Mouse (Mus musculus): Measurements from ENCODE around the gene Zfp512. TPM values are rescaled to one million over a fixed set of nuclear protein-coding genes. Genes with fewer than 3 reads are reported as not detected.

The Zfp512 gene
- total RNA-seq, 2 experiments from 2014 or later = 20.5 to 23.6 TPM

- DNase-seq = no peak
- intact Hi-C loops (cut with DNase I) = no loop called here
Measured at GRCm38 (mm10) chr5:31528560-31528959, 76.3 kb downstream of the Zfp512 start.

Other genes with a start within 250 kb of the Zfp512 start
- 10 to 100 TPM; 70.1 to 86.9 TPM for gene Ppm1g, start 231.7 kb upstream of the Zfp512 start, total RNA-seq (2021)
- gene Nrbp1, start 211.6 kb upstream of the Zfp512 start, total RNA-seq (2021) = 10 to 100 TPM; 83.8 to 85.2 TPM
- 1 to 10 TPM in 1 of 2 experiments, not detected in 1; 1.0 TPM for gene Gm9970, start 211.2 kb upstream of the Zfp512 start, total RNA-seq (2021)
- gene Krtcap3, start 200.7 kb upstream of the Zfp512 start, total RNA-seq (2021) = 1 to 10 TPM; 2.1 to 2.5 TPM
- gene Ift172, start 161.3 kb upstream of the Zfp512 start, total RNA-seq (2021) = 10 to 100 TPM; 34.1 to 40.4 TPM
- gene Fndc4, start 156.4 kb upstream of the Zfp512 start, total RNA-seq (2021) = 10 to 100 TPM in 1 of 2 experiments, 1 to 10 TPM in 1; 3.6 to 10.3 TPM
- not detected for gene Gckr, start 155.0 kb upstream of the Zfp512 start, total RNA-seq (2021)
- under 1 TPM; 0.22 to 0.32 TPM for gene 4930548H24Rik, start 33.3 kb downstream of the Zfp512 start, total RNA-seq (2021)
- 10 to 100 TPM; 22.1 to 24.5 TPM for gene Gpn1, start 42.3 kb downstream of the Zfp512 start, total RNA-seq (2021)
- gene Slc4a1ap, start 74.6 kb downstream of the Zfp512 start, total RNA-seq (2021) = 10 to 100 TPM; 19.2 to 23.2 TPM
- 10 to 100 TPM; 15.8 to 16.1 TPM for gene Supt7l, start 75.4 kb downstream of the Zfp512 start, total RNA-seq (2021)
- 100 to 1,000 TPM; 315 to 318 TPM for gene Mrpl33, start 144.5 kb downstream of the Zfp512 start, total RNA-seq (2021)
- gene Rbks, start 245.2 kb downstream of the Zfp512 start, total RNA-seq (2021) = 1 to 10 TPM; 4.3 to 4.7 TPM
- 10 to 100 TPM; 36.3 to 39.8 TPM for gene Babam2, start 245.3 kb downstream of the Zfp512 start, total RNA-seq (2021)

Measured in heart, postnatal 10 days (tissue).